Mouse (Mus musculus) cerebellum, adult 2 months (tissue): ENCODE data around the gene Cabp2.
"Not testable (repeated sequence)": the region's sequence is repeated elsewhere in the genome, so short reads cannot be mapped to it uniquely, and the experiment has no call there.

Experiments used
- CTCF ChIP-seq: fragments of 200-500 bp; IDR thresholded peaks from 2 replicates; pipeline ENCODE4 v1.5.1; 2011; ENCODE audit warnings: low read depth, mild to moderate bottlenecking, control low read depth, low read length, moderate library complexity, borderline replicate concordance; ENCODE audit not compliant: insufficient read depth
- POLR2A ChIP-seq: fragments of 200-500 bp; IDR thresholded peaks from 2 replicates; pipeline ENCODE4 v1.6.1; 2011; ENCODE audit warnings: low read length, control low read depth, borderline replicate concordance; ENCODE audit not compliant: insufficient read depth

- TF ChIP-seq POLR2A, CTCF: not testable (repeated sequence)
These were observed 54.0 kb downstream of the Cabp2 start for GRCm38 (mm10) chr19:4135229-4135962.
